Mouse (Mus musculus) ES-E14 (cell line): ENCODE measurements at regions not wholly inside any gene's neighbourhood (a gene's known extent, or its start where the extent isn't known, plus 50 kb on each side); places are given as distances from the start of the nearest gene placed in this dataset.

Source experiments
- CHD2 ChIP-seq: IDR thresholded peaks from 2 replicates; pipeline ENCODE4 v1.6.1; 2014; ENCODE audit warnings: mild to moderate bottlenecking, low read depth, low read length, inconsistent platforms
- ZC3H11A ChIP-seq: IDR thresholded peaks from 2 replicates; pipeline ENCODE4 v1.6.1; 2012; ENCODE audit warnings: low read depth, mild to moderate bottlenecking, inconsistent platforms, low read length, borderline replicate concordance
- ZNF384 ChIP-seq: IDR thresholded peaks from 2 replicates; pipeline ENCODE4 v1.6.1; 2012; ENCODE audit warnings: low read depth, low read length, inconsistent platforms

DNA sequence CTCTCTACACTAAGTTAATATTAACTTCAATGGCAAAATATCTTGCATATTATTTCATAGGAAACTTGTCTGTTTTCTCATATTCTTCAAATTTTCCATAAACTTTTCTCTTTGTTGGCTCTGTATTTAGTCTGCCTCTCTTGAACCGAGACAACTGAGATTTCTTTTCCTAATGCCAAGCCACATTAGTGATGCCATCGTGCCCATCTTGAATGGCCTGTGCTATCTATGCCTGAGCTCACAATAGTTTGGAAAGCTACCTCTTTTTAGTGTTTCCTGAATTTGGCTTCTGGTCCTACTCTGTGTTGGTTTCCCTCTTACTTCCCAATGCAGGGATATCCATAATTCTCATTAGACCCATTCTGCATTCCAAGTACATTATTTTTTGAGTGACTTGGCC is 197.5 kb downstream of the Rergl start:
- TF ChIP-seq ZNF384 (no peak), CHD2 (no peak), ZC3H11A (no peak)
